Mouse (Mus musculus): ENCODE data around the gene Cela2a.

The Cela2a gene

GRCm38 (mm10) chr4:141766668-141767352 is 59.1 kb downstream of the Cela2a start:
- no peak for DNase-seq (ENCODE audit: low read depth, low spot score)

- DNase-seq (ENCODE audit: low read depth, low spot score) = peak; percentile 15
Measured at GRCm38 (mm10) chr4:141766316-141766667, 59.7 kb downstream of the Cela2a start.

GRCm38 (mm10) chr4:141765008-141765407 is 61.0 kb downstream of the Cela2a start:
- DNase-seq (ENCODE audit: low read depth, low spot score) = no peak
